Mouse (Mus musculus): ENCODE data around the gene Tgfbr3l. TPM values are rescaled to one million over a fixed set of nuclear protein-coding genes. Genes with fewer than 3 reads are reported as not detected.
A peak's percentile ranks its signal among the peaks of the same experiment; 100 is the strongest.

The Tgfbr3l gene
- total RNA-seq (2021): 10 to 100 TPM in 1 of 2 experiments, 1 to 10 TPM in 1; 8.9 to 12.2 TPM
- long read RNA-seq, partial matches to known transcripts: 0 of 1 reads
- long read RNA-seq, other reads (novel, unspliced or antisense): 0 of 1 reads

DNA sequence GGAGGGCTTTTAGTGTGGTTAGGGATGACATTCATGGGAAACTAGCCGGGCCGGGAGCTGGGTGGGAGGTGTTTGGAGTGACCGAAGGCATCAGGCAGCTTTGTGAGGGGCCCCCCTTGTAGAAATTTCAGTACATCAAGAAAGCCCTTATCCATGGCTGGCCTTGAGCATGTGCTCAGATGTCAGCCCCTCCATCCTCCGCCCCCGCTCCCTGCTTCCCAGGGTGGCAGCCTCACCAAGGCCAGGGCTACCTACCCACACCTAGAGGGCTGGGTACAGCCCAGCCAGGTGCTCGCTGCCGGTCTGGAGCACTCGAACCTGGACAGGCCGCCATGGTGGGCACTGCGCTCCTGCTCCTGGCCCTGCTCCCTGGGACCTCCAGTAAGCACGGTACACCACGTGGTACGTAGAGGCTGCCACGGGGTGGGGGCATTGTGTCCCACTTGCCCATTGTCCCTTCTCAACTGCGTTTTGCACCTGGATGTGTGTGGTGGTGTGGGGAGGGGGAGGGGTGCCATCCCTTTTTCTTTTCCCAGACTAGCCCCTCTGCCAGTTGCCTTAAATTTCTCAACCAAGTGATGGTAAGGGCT, at the start of gene Tgfbr3l:
Gene Tgfbr3l (plus strand): TSS at position 264 of the 590 bp plus-strand sequence.
- no peak for DNase-seq (ENCODE audit: low spot score in 2 of 2)

DNA sequence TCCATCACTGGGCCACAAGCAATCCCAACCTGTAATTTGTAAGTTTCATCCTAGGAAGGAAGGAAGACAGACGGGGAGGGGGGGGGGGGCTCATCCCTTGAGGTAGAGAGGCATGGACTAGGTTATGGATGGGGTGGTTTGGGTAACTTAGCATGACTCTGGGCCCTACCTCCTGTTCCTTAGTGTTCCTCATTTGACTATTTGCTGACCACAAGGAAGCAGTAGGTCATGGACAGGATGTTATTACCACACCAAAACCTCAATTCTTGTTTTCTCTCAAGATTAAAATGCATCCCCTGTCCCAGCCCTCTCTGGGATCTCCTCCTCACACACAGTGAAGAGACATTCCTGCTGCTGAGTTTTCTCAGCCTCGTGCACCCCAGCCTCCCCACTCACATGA, 46.7 kb upstream of the Tgfbr3l start:
- DNase-seq (ENCODE audit: low spot score in 2 of 2): no peak

GRCm38 (mm10) chr8:4205246-4206123, 42.5 kb upstream of the Tgfbr3l start:
- DNase-seq (ENCODE audit: low spot score in 2 of 2): no peak

DNA sequence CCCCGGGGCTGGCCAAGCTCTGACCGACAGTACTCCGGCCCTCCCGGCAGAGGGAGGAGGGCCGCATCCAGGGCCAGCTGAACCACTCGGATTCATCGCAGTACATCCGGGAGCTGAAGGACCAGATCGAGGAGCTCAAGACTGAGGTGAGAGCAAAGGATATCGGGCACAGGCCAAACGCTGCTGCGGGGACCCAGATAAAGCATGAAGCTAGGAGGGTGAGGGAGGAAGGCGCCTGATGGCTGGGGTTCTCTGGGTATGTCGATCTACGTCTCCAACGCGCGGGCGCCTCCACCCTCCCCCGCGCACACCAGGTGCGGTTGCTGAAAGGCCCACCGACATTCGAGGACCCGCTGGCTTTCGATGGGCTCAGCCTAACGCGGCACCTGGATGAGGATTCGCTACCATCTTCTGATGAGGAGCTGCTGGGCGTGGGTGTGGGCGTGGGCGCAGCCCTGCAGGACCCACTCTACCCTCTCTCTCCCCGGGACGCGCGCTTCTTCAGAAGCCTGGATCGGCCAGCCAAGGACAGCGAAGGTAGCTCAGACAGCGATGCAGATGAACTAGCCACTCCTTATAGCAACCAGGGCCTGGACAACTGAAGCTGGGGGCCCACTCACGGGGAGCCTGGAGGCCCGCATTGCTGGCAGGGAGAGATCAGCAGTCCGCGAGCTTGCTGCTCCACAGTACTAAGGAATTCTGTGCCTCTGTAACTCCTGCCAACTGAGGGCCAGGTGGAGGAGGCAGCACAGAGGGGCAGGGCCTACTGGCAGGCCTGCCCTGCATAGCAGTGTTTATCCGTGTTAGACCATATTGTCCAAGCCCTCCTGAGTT, 41.6 kb upstream of the Tgfbr3l start:
- DNase-seq (ENCODE audit: low spot score in 2 of 2): no peak

GRCm38 (mm10) chr8:4207016-4207350, 41.0 kb upstream of the Tgfbr3l start:
- DNase-seq (ENCODE audit: low spot score in 2 of 2): no peak

- DNase-seq (ENCODE audit: low spot score in 2 of 2): no peak
Observed at GRCm38 (mm10) chr8:4211097-4211496, 36.9 kb upstream of the Tgfbr3l start.

DNA sequence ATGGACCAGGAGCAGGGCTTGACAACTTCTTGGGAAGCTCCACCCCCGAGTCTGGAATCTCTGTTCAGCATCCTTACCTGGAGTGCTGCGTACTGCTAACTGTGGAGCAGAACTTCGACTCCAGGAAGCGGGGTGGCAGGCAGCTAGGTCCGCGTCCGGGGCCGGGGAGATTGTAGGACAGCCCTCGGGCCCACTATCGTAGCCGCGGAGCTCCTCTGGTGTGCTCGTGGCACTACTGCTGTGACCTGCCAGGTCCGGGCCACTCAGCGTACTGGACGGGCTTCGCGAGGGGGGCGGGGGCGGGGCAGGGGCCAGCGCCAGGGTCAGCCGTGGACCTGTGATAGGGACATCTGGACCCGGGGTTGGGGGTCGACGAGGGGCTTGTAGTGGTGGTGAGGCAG, 35.2 kb upstream of the Tgfbr3l start:
- no peak for DNase-seq (ENCODE audit: low spot score in 2 of 2)

DNA sequence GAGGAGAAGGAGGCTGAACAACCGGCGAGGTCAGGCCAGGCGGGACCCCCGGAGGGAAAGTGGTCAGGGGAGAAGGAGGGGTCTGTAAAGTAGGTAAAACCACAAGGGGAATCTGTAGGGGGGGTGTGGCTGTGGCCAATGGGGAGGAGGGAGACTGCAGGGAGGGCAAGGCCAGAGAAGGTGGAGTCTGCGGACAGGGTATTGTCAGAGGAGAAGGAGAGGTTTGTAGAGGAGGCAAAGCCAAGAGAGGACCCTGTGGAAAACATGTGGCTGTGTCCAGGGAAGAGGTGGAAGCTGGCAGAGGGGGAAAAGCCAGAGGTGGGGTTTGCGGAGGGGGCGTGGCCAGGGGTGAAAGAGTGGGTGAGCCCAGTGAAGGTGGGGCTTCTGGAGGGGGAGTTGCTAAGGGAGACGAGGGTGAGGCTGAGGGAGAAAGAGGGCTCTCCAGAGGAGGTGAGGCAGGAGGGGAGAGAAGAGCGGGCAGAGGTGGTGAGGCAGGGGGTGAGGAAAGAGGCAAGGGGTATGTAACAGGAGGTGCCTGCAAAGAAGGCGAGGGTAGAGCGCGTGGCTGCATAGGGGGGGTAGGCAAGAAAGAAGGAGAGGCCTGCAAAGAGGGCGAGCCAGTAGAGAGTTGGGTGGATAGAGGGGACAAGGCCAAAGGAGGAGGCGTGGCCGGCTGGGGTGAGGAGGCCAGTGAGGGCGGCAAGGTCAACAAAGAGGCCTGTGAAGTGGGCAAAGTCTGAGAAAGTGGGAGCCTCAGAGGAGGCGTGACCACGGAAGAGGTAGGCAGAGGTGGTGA, 34.6 kb upstream of the Tgfbr3l start:
- DNase-seq (ENCODE audit: low spot score in 2 of 2): no peak

GRCm38 (mm10) chr8:4214006-4214980, 33.7 kb upstream of the Tgfbr3l start:
- DNase-seq (ENCODE audit: low spot score in 2 of 2): no peak

DNA sequence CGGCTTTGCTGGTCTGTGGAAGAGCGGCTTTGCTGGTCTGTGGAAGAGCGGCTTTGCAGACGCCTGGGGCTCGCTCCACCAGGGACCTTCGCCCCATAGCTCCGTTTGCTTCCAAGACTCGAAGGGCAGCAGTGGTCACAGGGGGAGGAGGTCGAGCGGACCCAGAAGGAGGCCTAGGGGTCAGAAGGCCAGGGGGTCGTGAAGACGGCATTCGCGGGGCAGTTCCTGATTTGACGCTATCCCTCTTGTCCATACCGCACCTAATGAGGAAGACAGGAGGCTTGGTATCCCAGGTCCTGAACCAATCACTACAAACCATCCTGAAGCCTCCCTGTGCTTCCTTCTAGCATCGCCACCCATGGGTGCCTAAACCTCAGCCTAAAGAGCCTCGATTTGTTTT, 31.7 kb upstream of the Tgfbr3l start:
- DNase-seq (ENCODE audit: low spot score in 2 of 2): no peak

GRCm38 (mm10) chr8:4216791-4217621, 31.0 kb upstream of the Tgfbr3l start, which contains the start of gene Prr36:
Gene Prr36 (minus strand): TSS chr8:4217459.
- peak in 1 of 2 experiments; percentile 69 for DNase-seq (ENCODE audit: low spot score in 2 of 2)

DNA sequence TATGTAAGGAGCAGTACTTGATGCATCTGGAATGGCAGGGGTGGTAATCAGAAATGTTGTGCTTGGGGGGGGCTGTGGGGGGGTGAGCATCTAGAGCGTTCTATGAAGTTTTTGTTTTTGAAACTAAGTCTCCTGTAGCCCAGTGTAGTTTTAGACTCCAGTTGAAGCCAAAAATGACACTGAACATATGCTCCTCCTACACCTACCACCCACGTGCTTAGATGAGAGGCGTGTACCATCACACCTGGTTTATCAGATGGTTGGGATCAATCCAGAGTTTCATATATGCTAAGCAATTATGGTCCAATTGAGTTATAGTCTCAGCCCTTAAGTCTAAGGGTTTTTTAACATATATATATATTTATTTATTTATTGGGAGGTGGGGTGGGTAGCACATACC, 28.4 kb upstream of the Tgfbr3l start:
- no peak for DNase-seq (ENCODE audit: low spot score in 2 of 2)

- DNase-seq (ENCODE audit: low spot score in 2 of 2): no peak
Observed at GRCm38 (mm10) chr8:4222059-4222458, 26.0 kb upstream of the Tgfbr3l start.

DNA sequence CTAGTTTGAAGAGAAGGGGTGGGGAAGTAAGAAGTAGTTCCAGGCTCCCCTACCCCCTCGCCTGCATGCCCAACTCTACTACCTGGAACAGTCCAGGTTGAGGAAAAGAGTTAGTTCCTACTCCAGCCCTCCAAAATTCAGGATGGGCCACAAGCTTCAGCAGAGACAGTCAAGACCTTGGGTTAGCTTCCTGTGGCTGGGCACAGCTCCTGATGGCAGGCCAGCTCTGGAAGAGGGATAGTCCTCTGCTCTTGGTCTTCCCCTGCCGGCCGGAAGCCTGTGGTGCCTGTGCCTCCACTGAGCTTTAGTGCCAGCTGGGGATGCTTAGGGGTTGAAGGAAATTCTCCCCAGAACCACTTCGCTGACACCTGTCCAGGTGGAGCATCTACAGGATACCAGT, 21.7 kb upstream of the Tgfbr3l start:
- DNase-seq (ENCODE audit: low spot score in 2 of 2): no peak

- DNase-seq (ENCODE audit: low spot score in 2 of 2): no peak
Observed at GRCm38 (mm10) chr8:4226739-4227347, 21.2 kb upstream of the Tgfbr3l start, which contains the start of gene Lrrc8e. Gene Lrrc8e (plus strand): TSS chr8:4226827.

DNA sequence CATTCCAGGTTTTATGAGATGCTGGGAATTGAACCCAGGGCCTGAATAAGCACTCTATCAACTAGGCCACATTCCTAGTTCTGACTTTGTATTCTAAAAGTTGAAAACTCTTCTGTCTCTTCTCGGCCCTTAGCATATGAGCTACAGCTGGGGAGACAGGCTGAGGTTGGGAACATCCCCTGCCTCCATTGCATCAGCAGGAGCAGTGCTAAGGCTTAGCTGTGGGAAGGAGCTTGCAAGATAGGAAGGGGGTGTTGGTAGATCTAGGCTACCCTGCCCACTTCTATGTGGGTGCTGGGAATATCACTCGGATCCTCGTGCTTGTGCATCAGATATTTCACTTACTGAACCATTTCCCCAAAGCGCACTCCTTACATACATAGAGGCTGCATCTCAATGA, 20.1 kb upstream of the Tgfbr3l start:
- DNase-seq (ENCODE audit: low spot score in 2 of 2): no peak

- no peak for DNase-seq (ENCODE audit: low spot score in 2 of 2)
Observed at GRCm38 (mm10) chr8:4229784-4230183, 18.2 kb upstream of the Tgfbr3l start.
